Mouse (Mus musculus): Measurements from ENCODE around the gene Adam15.

The Adam15 gene

DNA sequence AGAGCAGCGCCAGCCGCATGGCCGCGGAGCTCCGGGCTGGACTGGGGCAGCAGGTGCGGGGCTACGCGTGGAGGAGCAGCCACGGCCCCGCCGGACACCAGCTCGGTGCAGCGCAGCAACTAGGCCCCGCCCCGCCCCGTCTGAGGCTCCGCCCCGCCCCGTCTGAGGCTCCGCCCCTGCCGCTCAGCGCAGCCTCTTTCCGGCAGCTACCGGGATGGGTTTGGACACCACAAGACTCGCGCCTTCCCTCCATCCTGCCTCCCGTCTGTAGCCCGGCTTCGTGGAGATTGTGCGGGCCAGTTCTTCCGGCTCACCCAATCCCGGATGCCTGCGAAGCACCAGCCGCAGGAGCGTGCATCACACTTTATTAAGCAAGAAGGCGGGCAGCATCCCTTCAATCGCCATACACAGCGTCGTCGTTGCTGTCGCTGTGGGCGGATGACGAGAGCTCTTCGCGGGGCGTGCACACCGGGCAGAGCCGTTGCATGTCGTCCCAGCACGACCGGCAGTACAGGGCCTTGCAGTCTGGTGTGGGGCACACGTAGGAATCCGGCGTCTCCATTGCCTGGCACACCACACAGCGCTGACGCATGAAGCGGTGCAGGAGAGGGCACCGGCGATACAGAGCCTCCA, at the start of gene Adam15:
Gene Adam15 (minus strand): TSS at position 128 of the 633 bp plus-strand sequence.
- peak; percentile 81 for DNase-seq (ENCODE audit: low spot score)

DNA sequence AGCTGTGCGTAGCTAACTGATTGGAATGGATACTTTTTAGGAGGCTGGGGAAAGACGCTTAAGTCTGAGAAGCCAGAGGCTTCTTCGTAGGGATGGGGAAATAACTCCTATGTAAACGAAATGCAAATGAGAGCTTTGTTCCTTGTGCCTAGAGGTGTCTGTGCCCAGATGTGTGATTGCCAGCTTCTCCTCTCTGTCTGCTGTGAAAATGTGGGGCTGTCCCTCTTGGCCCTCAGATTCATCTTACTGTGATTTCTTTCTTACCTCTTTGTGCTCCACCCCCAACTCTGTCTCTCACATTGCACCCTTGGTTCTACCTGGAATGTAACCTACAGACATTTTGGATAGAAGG, 46.8 kb upstream of the Adam15 start:
- DNase-seq (ENCODE audit: low spot score) = no peak

DNA sequence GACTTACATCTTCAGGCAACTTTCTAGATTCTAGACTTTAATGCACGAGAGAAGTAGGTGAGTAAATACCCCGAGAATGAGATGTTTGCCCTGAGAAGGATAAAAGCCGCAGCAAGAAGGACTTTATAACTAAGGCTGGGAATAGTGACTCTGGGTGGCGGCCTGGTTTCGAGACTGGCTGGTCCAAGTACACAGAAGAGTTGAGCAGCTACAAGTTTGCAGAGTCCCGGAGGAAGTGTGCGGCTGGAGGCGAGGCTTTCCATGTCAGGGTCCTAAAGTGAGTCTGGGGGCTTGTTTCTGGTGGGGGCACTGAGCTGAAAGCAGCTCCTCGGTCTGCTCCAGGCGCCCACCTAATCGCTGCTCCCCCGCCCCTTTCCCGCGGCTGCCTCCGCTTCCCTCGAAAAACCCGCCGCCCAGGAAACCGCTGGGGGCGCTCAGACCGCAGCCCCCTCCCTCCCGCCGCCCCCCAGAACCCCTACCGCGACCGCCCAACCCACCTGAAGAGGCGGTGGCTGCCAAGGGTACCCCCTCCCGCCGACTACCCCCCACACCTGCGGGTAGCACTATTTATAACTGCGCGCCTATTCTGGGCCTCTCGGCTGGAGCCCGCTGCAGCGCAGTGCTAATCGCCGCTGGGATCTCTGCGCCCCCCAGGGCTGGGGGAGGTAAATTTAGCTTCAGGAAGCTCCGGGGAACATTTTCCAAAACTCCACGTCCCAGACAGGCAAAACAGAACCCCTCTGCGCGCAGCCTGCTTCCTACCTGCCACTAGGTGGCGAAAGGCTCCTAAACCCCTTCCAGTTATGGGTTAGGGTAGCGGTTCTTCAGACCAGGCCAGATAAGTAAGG, 46.2 kb upstream of the Adam15 start:
- DNase-seq (ENCODE audit: low spot score) = no peak

DNA sequence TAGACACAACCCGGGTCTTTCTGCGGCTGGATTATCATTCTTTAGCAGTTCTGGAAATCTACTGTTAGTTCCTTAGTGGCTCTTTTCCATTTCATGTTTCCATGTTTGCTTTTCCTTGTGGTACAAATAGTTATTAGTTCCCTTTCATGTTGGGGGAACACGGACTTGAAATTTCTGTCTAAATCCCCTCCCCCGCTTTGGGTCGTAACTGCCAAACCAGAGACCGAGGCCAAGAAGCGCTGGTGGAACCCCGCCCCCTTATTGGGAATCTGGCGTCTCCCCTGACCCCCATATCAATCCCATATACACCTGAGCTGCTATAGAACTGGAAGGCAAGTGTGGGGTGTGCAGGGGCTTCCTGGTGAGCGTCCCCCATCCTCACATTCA, 45.6 kb upstream of the Adam15 start:
- no peak for DNase-seq (ENCODE audit: low spot score)

DNA sequence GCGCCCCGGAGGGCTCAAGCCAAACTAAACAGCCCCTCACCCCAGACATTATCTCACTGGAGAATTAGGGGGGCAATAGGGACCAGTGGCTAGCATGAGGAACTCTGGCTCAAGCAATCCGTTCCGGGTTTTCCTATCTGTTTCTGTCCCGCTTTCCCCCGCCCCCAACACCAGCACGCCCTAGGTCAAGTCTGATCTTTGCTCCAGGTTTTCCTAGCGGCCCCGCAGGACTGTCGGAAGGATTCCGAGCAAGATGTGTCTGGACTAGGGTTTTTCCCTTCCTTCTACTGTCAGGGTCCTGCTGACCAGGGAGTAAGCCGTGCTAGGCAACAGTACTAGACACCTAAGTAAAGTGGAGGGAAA, 45.1 kb upstream of the Adam15 start:
- peak; percentile 79 for DNase-seq (ENCODE audit: low spot score)

DNA sequence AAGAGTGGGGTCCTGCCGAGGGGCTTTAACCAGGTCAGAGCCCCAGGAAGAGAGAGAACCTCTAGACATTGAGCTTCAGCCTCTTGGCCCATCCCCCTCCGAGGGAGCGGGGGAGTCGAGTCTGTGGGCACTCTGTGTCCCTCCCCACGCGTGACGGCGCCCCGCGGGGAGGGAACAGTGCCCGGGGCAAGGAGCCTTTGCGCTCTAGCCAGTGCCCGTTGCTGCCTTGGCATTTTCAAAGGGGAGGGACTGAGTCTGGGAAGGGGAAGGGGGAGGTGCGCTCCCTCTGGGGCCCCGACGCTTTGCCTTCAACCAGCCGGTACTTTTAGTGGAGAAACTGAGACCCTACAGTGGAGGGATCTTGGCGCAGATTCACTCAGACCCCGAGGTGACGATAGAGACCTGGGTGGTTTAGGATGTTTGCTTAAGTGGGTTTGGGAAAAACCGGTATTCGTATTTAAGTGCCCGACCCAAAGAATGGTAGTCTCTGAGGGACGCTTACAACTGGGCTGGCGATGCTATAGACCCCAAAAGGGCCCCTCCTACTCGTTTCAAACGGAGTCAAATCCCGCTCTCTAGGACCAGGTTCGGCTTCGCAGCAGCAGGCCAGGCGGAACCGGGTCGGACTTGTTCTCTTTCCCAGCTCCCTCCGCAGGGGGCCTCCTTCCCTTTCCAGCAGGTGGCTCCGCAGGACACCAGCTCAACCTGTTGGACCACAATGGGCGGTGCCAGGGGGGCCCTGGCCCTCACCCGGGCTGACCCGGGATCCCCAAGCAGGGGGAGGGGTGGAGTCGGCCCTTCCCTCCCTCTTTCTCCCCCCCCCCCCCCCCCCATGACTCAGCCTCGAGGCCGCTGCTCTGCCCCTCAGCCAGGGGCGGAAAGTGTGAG, 44.5 kb upstream of the Adam15 start, which contains the start of gene Zbtb7b:
Gene Zbtb7b (minus strand): TSS at position 771 of the 888 bp plus-strand sequence.
- peak; percentile 78 for DNase-seq (ENCODE audit: low spot score)

DNA sequence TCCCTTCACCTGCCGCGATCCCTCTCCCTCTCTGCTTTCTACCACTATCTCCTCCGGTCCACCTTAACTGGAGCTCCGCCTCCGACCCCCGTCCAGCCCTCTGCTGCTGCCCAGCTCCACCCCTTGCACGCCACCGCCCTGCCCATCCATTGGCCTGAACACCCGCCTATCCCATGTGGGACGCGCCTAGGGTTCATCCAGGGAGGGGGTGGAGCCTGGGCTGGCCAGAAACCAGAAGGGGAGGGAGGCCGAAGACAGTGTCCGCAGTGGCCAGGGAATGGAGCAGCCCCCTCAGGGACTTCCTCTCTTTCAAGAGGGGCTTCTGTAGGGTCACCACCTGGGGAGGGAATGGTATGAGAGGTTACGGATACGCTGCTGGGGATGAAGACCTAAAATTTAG, 43.8 kb upstream of the Adam15 start:
- peak; percentile 99 for DNase-seq (ENCODE audit: low spot score)

DNA sequence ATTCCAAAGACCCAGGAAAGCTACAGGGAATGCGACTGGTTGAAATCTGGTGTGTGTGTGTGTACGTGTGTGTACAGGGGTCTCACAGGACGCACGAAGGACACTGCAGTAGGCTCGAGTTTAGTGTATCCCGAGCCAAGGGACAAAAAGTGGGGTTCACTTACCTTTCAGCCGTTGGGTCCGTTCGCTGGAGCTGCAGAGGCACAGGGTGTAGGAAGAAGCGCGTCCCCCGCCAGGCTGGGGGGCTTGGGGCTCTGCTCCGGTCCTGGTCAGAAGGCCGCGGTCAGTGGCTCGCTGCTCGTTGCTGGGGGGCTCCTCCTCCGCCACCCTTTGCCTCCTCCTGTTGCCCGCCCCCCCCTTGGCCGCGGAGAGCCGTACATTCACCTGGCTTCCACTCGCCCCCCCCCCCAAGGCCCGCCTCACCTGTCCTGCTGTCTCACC, 43.1 kb upstream of the Adam15 start:
- no peak for DNase-seq (ENCODE audit: low spot score)

DNA sequence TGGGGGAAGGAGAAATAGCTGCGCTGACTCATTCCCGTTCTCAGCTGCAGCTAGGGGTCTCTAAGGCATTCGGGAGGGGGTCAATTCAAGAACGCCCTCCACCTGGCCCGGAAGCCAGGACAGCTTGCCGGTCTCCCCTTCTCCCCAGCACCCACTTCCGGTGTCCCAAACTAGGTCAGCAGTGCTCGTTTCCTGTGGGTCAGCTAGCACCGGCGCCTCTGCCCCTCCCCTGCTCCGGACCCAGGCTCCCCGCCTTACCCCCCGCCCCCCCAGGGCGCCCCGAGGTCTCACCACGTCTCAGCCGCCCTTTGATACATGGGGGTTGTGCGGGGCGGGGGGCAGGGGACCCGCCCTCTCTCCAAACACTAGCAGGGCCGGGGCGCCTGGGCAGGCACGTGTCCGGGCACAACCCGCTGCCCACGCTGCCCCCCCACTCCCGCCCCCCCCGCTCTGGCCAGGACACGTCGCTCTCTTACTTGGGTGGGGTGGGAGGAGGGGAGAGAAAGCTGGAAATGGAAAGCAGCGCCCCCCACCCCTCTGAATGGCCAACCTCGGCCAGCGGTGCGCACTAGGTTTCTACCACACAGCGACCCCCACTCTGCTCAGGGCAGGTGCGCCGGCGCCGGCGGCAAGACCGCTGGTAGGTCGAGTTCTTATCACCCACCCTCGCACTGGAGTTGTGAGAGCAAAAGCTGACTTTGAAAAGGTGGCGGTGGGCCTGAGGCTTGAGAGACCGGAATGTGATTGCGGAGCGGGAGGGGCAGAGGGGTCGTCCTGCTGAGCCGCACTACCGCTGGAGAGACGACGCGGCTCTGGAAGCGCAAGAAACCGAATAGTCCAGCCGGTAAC, 42.1 kb upstream of the Adam15 start:
- no peak for DNase-seq (ENCODE audit: low spot score)

DNA sequence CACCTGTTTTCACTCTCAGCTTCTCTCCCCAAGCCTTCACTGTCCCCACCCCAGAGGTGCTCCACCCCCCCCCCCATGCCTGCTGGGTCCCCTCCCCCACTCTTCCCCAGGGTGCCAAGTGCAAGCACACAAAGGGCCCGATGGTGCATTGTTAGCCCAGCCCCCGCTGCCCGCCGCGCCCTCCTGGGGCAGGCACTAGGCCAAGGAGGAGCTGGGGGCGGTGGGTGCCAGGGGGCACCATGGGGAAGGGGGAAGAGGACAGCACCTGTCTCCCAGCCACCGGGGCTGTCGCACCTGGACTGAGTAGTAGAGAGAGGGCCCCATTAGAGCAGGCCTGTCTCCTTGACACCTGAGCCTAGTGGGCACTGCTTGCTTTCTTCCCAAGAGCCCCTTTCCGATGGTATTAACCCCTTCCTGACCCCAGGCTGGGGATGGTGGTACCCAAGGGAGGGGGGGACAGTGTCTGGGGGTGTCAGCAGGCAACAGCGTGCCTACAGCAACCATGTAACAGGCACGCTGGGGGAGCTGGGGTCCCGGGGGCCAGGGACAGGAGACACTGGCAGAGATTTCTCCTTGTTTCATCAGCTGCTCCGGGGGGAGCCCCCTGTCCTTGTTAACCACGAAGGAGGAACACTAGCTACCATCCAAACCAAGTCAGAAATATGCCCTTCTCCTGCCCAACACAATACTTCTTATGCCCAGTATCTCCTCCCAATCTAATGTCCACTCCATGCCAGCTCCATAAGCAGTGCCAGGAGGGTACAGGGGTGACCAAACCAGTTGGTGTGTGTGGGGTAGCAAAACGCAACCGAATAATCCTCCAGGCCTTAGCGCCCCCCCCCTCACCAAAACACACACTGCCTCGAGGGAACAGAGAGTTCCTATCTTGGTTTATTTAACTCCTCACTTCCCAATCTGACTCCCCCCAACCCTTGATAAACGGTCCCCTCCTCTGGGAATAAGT, 41.2 kb upstream of the Adam15 start:
- no peak for DNase-seq (ENCODE audit: low spot score)

DNA sequence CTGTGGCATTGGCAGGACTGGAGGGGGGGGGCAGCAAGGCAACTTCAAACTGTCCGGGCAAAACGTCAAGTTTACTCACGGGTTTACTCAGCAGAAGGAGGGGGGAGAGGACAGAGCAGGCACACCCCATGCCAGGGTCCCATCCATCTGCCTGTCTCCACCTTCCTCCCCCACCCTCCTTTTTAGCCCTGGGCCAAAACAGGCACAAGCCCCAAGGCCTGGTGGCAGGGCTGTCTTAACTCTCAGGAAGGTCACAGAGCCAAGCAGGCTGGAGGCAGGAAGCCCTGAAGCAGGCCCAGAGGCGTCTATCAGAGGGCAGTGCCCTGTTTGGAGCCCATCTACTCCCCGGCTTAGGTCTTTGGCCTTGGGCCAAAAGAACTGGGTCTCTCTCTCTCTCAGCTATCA, 40.3 kb upstream of the Adam15 start:
- peak; percentile 66 for DNase-seq (ENCODE audit: low spot score)

DNA sequence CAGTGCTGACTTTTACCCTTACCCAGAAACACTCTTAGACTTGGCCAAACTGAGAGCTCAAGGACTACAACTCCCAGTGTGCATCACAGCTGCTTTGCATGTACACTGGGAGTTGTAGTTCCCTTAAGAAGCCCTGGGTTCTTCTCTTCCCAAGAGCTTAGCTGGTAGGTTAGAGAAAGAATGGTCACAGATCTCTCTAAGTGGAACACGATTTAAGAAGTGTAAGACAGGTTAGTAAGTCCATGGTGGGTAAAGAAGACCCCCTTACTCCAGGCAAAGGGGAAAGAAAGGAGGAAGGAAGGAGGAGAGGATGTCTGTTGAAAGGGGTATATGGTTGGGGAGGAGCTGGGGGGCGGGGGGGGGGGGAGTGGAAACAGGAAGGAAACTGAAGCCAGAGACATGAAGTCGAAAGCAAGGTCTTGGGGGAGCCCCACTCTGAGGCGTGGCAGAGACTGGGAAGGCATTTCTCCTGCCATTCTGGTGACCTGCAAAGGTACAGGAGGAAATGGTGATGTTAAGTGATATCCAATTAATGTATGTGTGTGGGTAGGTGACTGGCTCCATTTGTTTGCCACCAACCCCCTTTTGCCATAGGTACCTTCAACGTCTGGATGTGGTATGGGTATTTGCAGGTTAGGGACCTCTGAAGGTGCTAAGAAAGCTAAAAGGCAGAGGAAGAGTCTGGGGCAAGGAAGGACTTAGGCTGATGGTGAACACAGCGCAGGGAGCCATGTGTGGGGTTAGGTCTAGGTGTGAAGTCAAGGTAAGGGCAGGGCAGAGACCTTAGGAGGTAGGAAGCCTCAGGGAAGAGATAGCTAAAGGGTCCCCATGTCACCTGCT, 39.3 kb upstream of the Adam15 start:
- no peak for DNase-seq (ENCODE audit: low spot score)

DNA sequence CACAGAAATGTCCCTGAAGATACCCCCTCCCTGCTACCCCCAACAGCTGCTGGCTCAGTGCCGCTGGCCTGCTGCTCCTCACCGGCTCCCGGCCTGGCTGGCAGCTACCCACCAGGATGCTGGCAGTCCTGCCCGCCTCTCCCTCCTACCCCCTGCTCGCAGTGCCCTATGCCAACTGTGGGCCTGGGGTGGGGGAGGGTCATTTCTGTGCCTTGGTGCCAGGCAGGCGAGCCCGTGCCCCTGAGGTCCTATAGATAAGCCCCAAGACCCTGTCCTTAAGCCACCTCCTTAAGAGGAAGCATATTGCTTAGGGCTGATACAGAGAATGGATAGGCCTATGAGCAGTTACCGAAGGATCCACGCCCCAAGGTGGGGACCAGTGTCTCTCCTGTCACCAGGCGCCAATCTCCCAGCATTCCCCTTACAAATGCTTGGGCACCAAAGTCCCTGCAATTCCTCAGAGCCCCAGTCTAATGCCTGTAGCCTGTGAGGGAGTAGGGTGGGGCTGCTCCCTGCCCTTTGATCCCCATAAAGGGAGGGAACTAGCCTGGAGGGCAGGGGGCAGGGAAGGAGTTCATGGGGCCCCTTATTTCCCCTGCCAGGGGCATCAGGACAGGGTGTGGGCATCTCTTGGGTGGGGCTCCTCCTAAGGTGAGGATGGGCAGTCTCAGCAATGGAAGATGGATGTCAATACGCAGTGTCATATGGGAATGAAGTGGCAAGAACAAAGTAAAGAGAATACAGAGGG, 38.5 kb upstream of the Adam15 start:
- no peak for DNase-seq (ENCODE audit: low spot score)

DNA sequence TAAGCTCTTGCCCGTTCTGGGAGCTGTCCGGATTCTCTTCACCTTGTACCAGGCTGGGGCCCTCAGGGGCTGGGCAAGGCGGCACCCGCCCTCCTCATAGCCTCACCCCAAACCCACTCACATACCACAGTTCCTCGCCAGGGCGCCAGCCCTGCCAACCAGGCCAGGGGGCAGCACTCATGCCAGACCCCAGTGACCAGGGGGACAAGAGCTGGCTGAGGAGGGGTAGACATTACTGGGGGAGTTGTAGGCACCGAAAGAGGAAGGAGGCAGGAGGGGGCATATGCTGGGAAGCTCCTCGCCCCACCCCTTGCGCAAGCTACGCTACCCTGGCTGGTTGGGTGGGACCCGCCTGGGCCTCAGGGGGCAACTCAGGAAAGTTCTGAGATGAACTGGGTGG, 37.8 kb upstream of the Adam15 start:
- DNase-seq (ENCODE audit: low spot score) = no peak

DNA sequence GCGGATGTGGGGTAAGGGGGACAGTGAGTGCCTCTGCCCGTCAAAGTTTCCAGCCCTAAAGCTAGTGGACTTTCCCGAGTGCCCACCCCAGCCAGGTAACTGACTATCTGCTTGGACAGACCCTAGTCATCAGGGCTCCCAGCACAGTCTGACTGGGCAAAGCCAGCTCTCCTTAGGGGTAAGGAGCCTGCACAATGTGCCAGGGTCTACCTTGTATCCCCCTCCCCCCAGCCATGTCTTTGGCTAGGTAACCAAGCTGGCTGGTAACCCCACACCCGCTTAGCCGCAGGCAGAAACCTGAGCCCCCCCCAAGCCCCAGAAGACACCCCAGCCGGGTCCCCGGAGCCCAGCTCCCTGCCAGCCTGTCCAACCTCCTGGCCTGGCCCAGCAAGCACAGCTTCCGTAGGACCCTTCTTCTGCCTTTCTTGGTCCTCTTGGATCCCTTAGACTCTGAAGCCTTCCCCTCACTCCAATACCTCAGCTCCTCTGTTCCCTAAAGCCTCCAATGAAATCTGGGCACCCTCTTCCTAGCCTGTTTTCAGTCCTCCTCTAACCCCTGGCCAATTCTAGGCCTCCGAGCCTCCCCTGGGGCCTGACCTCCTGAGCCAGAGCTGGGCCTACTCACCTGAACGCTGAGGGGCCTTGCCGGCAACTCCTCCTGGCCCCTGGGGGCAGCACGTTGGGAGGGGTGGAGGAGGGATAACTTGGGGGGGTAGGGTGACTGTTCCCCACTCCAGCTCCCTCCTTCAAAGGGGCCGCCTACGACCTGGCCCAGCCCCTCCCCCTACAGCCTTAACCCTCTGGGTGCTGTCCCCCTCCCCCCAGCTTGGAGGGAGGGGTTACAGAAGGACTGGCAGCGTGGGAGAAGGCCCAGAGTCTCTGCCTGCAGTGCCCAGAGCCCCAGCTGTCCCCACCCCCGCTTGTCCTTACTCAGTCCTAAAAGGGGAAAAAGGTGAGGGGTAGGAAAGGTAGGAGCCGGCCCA, 36.9 kb upstream of the Adam15 start:
- DNase-seq (ENCODE audit: low spot score) = no peak

DNA sequence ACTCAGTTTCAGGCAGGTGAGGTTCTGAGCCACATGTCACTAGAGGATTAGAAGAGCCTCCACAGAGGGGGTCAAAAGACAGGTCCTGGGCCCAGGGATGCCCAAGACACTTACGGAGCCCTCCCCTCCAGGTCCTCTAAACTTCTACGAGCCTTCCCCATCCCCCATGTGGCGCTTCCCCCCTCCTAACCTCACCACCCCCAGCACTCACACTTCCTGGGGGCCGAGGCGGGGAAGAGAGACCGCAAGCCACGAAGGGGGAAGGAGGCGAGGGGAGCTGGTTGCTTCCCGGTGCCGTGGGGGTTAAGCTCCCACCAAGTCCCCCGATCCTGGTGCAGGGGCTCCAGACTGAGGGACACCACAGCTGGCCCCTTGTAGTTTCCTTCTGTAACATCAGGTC, 35.7 kb upstream of the Adam15 start:
- DNase-seq (ENCODE audit: low spot score) = no peak

DNA sequence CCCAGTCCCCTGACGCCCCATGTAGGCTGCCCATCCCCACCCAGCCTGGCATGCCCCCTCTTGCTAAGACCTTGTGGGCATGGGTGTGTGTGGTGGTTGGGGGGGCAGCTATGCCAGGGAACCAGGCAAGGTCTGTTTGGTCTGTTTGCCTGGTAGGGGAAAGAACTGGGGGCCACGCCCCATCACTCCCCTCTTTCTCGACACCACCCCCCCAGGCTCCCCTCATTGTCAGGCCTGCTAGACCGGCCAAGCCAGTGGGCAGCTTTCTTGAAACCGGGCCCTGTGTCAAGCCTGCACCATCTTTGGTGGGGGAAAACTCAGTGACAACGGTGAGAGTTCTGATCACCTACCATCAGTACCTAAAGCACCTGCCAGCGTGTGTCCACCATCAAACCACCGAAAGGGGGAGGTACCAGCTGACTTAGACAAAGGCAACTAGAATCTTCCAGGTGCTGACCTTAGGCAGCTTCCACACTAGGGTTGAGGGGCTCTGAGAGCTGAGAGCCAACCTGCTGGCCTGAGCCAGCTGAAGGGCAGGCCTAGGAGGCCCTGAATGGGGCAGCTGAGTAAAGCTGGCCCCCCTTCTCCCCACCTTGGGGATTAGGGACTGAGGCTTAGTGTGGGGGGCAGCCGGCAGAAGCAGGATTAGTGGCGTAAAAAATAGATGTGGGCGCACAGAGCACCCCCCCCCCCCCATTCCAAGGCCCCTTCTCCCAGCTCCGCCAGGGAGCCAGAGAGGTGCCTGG, 34.7 kb upstream of the Adam15 start:
- DNase-seq (ENCODE audit: low spot score) = no peak
